Mouse (Mus musculus) kidney, adult 2 months (tissue): ENCODE measurements around the gene Ankrd36. TPM values are rescaled to one million over a fixed set of nuclear protein-coding genes. Genes with fewer than 3 reads are reported as not detected.

Experiments used
- DNase-seq: peaks from one replicate; pipeline ENCODE4 v3.0.0; 2021
- H3K27ac ChIP-seq: fragments of 200-500 bp; 2 replicates; pipeline ENCODE4 v1.5.1; 2012; ENCODE audit warnings: low read depth, low read length, control low read depth, inconsistent platforms; ENCODE audit not compliant: insufficient read depth
- H3K27me3 ChIP-seq: fragments of 200-500 bp; replicated peaks from 2 replicates; pipeline ENCODE4 v1.6.1; 2012; ENCODE audit warnings: mild to moderate bottlenecking, moderate library complexity, low read length, inconsistent platforms; ENCODE audit not compliant: control insufficient read depth, insufficient read depth
- H3K36me3 ChIP-seq: fragments of 200-500 bp; 2 replicates; pipeline ENCODE4 v1.6.1; 2012; ENCODE audit warnings: mild to moderate bottlenecking, moderate library complexity, low read length, inconsistent platforms; ENCODE audit not compliant: control insufficient read depth, insufficient read depth
- H3K4me1 ChIP-seq: fragments of 200-500 bp; 2 replicates; pipeline ENCODE4 v1.6.1; 2011; ENCODE audit warnings: low read length; ENCODE audit not compliant: control insufficient read depth, insufficient read depth
- H3K4me3 ChIP-seq: fragments of 200-500 bp; 2 replicates; pipeline ENCODE4 v1.5.1; 2011; ENCODE audit warnings: mild to moderate bottlenecking, low read depth, low read length, control low read depth; ENCODE audit not compliant: insufficient read depth
- CTCF ChIP-seq: fragments of 200-500 bp; conservative IDR thresholded peaks from 2 replicates; pipeline ENCODE4 v1.5.1; 2011; ENCODE audit warnings: low read depth, mild to moderate bottlenecking, control low read depth, low read length, moderate library complexity, mixed read lengths; ENCODE audit not compliant: insufficient read depth, insufficient read length
- POLR2A ChIP-seq: fragments of 200-500 bp; IDR thresholded peaks from one replicate; pipeline ENCODE4 v1.6.1; 2011; ENCODE audit warnings: low read depth, low read length, control low read depth
- WGBS: fragments of 180-500 bp; shearing (Covaris S2); methylation state at CpG from one replicate; pipeline ENCODE4 v1.1.7; 2018; 5-methylcytosine and 5-hydroxymethylcytosine counted together
- polyA plus RNA-seq: library from polyadenylated mRNA; depleted of rRNA; stranded (reverse); fragments of >200 nt; gene quantifications from 2 replicates; pipeline ENCODE4 v1.2.3, GENCODE M21; 2012

Gene Ankrd36
- polyA plus RNA-seq, 1 experiment = 0.03 TPM

GRCm38 (mm10) chr11:5546693-5547092 is 22.8 kb upstream of the Ankrd36 start:
- WGBS = 85% methylated on average over 3 of the region's 3 CpGs
- Histone ChIP-seq H3K36me3 (no peaks in the 10 kb centered on the region), H3K27ac (no peak overlapping the region), H3K4me1 (no peaks in the 10 kb centered on the region; the same call in 1 of the 2 replicates), H3K4me3 (no peak overlapping the region), H3K27me3 (no peaks in the 10 kb centered on the region)
- DNase-seq = no peak
- TF ChIP-seq POLR2A (no peak), CTCF (no peak)

DNA sequence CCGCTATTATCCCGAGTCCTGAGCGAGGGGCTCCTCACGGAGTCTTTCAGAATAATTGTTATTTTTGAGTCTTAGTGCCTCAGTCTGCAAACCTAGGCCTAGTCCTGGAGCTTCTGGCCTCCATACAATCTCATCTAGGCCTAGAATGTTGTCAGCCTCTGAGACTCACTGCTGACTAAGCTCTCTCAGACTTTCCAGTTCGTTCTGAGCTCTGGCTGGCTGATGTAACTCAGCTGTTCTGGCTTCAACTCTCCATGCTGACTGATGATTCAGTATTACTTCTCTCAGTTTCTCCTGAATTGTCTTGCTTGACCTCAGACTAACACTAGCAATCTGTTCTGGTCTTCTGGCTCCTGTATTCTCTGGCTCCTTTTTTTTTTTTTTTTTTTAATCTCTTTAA is 18.1 kb upstream of the Ankrd36 start:
- H3K27me3 ChIP-seq = no peaks in the 10 kb centered on the region
- no peak overlapping the region for H3K4me3 ChIP-seq
- H3K4me1 ChIP-seq = no peaks in the 10 kb centered on the region
- H3K36me3 ChIP-seq = no peaks in the 10 kb centered on the region
- DNase-seq = no peak
- H3K27ac ChIP-seq = no peak overlapping the region
- TF ChIP-seq CTCF (no peak), POLR2A (no peak)
- 86% methylated on average over 5 of the region's 5 CpGs for WGBS

DNA sequence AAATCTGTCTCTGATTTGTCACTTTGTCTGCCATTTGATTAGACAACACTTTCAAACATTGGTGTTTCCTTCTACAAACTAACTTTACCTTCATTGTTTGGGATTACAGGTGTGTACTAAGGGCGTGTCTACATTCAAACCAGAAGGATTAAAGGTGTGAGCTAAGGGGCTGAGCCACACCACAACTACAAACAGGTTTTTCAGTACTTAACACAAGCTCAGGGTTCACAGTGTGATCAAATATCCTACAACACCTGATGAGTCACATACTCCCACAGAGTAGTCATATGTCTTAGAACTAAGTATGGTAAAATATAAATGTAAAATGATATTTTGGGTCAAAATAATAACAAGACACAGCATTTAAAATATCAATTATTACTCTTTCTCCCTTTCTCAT is 17.6 kb upstream of the Ankrd36 start:
- TF ChIP-seq POLR2A (no peak), CTCF (no peak)
- Histone ChIP-seq H3K27me3 (no peaks in the 10 kb centered on the region), H3K27ac (no peak overlapping the region), H3K36me3 (no peaks in the 10 kb centered on the region), H3K4me3 (no peak overlapping the region), H3K4me1 (no peaks in the 10 kb centered on the region)
- no peak for DNase-seq
- WGBS = 78% methylated on average over 1 of the region's 1 CpGs

- Histone ChIP-seq H3K27ac (no peak overlapping the region), H3K36me3 (no peaks in the 10 kb centered on the region), H3K27me3 (no peaks in the 10 kb centered on the region), H3K4me1 (no peaks in the 10 kb centered on the region), H3K4me3 (no peak overlapping the region)
- DNase-seq = no peak
- 69% methylated on average over 3 of the region's 3 CpGs for WGBS
- TF ChIP-seq CTCF = no peak
- TF ChIP-seq POLR2A = no peak
Observed at GRCm38 (mm10) chr11:5560273-5560672, 9.2 kb upstream of the Ankrd36 start.

GRCm38 (mm10) chr11:5562625-5563268 is 6.7 kb upstream of the Ankrd36 start:
- no peak for DNase-seq
- Histone ChIP-seq H3K27ac (no peak overlapping the region), H3K4me1 (no peaks in the 10 kb centered on the region), H3K4me3 (no peak overlapping the region), H3K36me3 (no peaks in the 10 kb centered on the region), H3K27me3 (no peaks in the 10 kb centered on the region)
- WGBS = 70% methylated on average over 9 of the region's 9 CpGs
- no peak for TF ChIP-seq POLR2A
- no peak for TF ChIP-seq CTCF

GRCm38 (mm10) chr11:5563898-5564297 is 5.6 kb upstream of the Ankrd36 start:
- no peak for DNase-seq
- TF ChIP-seq POLR2A = no peak
- TF ChIP-seq CTCF = no peak

GRCm38 (mm10) chr11:5565596-5565995 is 3.9 kb upstream of the Ankrd36 start:
- no peak overlapping the region for H3K4me3 ChIP-seq
- 85% methylated on average over 3 of the region's 3 CpGs for WGBS
- no peaks in the 10 kb centered on the region for H3K27me3 ChIP-seq
- no peaks in the 10 kb centered on the region for H3K4me1 ChIP-seq
- no peaks in the 10 kb centered on the region for H3K36me3 ChIP-seq
- TF ChIP-seq POLR2A = no peak
- TF ChIP-seq CTCF = no peak
- H3K27ac ChIP-seq = no peak overlapping the region
- DNase-seq = no peak

More at GRCm38 (mm10) chr11:5563898-5564297, 5.6 kb upstream of the Ankrd36 start:
- no peaks in the 10 kb centered on the region for H3K4me1 ChIP-seq
- no peak overlapping the region for H3K4me3 ChIP-seq
- no peaks in the 10 kb centered on the region for H3K27me3 ChIP-seq
- no peak overlapping the region for H3K27ac ChIP-seq
- 82% methylated on average over 6 of the region's 6 CpGs for WGBS
- no peaks in the 10 kb centered on the region for H3K36me3 ChIP-seq
